Mouse (Mus musculus): ENCODE data around the gene Arcn1.

The Arcn1 gene

GRCm38 (mm10) chr9:44719632-44720357 is 47.9 kb downstream of the Arcn1 start:
- no peak for DNase-seq (ENCODE audit: low spot score)

DNA sequence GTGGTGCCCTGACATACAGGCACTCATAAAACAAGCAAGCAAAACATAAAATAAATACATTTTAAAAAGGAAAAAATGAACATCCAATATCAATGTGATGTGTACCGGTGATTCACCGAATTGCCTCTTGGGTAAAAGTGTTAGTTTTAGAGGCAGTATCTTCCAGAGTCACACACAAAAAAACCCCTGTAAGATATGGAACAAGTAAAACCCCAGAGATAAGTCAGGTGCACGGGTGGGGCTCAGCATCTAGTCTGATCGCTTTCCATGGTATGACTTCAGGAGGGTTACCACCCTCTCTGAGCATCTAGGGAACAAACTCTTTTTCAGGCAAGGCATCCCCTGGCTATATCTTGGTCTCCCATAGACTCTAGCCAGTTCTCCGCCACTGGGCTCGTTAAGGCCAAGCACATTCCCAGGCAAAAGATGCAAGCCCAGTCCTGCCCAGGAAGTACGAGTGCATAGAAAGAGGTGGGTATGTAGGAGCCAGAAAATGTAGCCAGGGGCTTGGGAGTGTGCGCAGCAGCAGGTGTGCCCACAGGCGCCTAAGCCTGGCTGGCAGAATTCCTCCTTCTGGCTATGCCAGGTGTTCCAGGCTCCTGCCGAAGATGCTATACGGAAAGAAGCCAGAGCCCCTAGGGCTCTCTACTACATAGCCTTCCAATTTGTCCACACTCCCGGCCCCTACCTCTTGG is 48.6 kb downstream of the Arcn1 start:
- DNase-seq (ENCODE audit: low spot score), result peak; percentile 40

- DNase-seq (ENCODE audit: low spot score), result no peak
These were observed 49.8 kb downstream of the Arcn1 start for GRCm38 (mm10) chr9:44717822-44718242.

GRCm38 (mm10) chr9:44716997-44717821 is 50.4 kb downstream of the Arcn1 start:
- DNase-seq (ENCODE audit: low spot score), result no peak

DNA sequence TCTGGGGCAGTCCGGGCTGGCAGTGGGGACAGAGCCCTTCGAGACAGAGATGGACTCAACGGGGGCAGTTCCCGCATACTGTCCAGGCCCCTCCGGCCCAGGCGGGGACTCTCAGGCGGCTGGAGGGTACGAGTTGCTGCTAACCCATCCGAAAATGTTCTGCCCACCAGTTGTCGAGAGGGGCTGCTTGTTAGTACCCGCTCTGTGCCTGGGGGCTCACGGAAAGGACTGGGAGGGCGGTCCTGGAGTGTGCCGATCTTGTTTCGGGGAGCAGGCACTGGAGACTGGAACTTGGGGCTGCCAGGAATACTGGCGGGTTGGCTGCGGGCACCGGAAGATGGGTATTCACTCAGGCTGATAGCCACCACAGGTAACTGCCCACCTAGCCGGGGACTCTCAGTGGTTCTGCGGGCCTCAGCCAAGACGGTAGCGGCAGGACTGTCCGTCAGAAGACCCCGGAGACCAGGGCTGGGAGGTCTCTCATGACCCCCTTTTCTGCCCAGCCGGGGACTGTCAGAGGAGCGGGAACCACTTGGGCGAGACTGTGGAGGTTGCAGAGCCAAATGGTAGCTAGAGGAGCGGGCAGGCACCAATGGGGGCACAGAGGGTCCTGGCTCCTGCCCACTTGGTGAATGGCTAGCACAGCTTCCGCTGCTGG is 51.8 kb downstream of the Arcn1 start:
- no peak for DNase-seq (ENCODE audit: low spot score)

DNA sequence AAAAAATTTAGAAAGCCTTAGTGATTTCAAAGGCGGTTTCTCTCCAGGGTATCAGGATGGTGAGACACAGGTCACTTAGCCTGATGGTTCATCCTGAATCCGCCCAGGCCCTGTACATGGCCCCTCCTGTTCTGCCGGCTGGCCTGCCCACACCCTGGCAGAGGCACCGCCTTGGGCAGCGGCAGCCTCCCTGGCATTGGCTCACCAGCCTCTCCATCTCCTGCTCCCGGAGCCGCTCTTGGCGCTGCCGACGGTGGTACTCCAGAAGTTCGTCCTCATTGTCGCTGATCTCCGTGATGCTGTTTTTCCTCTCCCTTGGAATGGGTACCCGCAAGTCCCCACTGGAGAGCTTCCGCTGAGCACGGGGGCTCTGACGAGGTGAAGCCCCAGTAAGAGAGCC is 52.5 kb downstream of the Arcn1 start:
- DNase-seq (ENCODE audit: low spot score), result no peak

DNA sequence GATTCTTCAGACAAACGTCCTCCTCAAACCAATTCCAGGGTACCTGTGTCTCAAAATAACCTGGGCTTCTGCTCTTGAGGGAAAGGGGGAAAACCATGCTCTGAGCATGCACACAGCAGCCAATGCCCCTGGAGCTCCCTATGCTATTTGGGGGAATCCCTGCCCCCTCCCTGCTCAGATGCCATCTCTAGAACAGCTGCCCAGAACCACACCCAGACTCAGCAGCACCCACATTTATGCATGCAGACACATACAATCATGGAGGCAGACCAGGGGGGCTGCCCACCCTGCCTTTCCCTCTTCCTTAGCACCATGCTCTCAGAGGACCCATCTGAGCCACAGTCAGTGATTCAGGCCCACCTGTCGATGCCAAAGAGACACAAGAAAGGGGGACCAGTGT is 54.1 kb downstream of the Arcn1 start:
- DNase-seq (ENCODE audit: low spot score), result no peak

GRCm38 (mm10) chr9:44713080-44713479 is 54.6 kb downstream of the Arcn1 start:
- peak; percentile 83 for DNase-seq (ENCODE audit: low spot score)

DNA sequence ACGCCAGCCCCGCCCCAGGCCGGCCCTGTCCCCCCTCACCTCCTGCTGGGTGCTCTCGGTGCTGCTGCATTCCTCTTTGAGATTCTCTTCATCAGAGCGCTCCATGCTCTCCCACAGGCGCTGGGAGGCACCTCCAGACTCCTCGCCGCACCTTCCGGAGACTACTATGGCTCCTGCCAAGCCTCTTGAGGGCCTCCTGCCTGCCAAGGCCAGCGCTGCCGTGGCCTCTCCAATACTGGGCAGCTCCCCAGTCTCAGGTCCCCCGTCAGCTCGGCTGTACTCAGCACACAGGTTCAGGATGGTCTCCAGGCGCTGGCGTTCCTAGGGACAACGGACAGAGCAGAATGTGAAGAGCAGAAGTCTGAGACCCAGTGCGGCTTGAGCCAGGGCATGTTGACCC is 56.0 kb downstream of the Arcn1 start:
- no peak for DNase-seq (ENCODE audit: low spot score)

GRCm38 (mm10) chr9:44710213-44710612 is 57.4 kb downstream of the Arcn1 start:
- DNase-seq (ENCODE audit: low spot score), result no peak

- peak; percentile 48 for DNase-seq (ENCODE audit: low spot score)
These were observed 58.0 kb downstream of the Arcn1 start for GRCm38 (mm10) chr9:44709600-44709999.

GRCm38 (mm10) chr9:44708925-44709324 is 58.7 kb downstream of the Arcn1 start:
- DNase-seq (ENCODE audit: low spot score), result no peak

- DNase-seq (ENCODE audit: low spot score), result peak; percentile 85
These were observed 59.2 kb downstream of the Arcn1 start for GRCm38 (mm10) chr9:44708429-44708765.

GRCm38 (mm10) chr9:44707749-44708428 is 59.8 kb downstream of the Arcn1 start:
- no peak for DNase-seq (ENCODE audit: low spot score)

DNA sequence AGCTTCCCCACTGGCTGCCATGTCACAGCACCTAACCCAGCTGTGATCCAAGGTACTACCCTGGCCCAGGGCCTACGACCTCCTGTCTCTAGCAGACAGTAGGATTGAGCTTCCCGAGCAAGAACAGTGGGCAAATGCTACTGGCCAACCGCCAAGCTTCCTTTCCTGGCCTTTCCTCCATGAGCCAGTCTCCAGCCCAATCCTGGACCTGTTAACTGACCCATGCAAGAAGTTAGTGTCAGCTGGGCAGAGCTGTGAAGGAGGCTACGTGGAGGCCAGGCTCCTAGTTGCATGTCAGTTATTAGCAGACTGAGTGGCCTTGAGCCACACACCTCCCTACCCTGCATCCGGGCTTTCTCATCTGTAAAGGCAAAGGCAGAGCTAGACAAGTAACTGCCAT is 67.9 kb downstream of the Arcn1 start:
- DNase-seq (ENCODE audit: low spot score), result no peak

DNA sequence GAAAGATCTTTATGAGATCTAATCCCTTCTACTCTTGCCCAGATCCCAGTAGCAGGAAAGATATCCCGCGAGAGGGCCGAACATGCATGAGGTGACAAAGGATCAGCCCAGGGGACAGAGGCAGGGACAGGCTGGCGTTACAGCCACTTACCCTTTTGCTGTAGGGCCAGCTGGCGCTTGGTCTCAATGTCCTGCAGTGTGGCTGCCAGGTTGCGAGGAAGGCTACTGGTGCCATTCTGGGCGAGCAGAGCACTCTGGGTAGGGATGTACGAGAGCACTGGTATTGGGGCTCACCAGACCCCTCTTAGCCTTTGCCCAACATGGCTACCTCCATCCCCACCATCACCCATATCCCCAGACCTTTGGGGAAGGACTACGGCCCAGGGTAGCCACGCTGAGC is 68.4 kb downstream of the Arcn1 start:
- no peak for DNase-seq (ENCODE audit: low spot score)

GRCm38 (mm10) chr9:44697866-44698265 is 69.8 kb downstream of the Arcn1 start:
- no peak for DNase-seq (ENCODE audit: low spot score)

DNA sequence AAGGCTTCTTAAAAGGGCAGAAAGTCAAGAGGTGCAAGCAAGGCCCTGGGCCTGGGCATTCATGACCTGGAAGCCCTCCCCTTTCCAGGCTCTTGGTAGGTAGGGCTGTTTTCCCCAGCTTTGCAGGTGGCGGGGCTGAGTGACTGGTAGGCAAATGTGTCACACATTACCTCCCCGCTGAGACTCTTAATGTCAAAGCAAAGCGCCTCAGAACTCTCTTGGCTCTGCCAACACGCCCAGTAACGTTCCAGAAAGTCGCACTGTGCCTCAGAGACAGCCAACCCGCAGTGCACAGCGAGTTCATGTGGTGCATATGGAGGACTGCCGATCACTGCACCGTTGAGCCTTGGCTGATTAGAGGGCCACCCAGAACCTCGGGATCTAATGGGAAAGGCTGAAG is 74.6 kb downstream of the Arcn1 start:
- DNase-seq (ENCODE audit: low spot score), result no peak

DNA sequence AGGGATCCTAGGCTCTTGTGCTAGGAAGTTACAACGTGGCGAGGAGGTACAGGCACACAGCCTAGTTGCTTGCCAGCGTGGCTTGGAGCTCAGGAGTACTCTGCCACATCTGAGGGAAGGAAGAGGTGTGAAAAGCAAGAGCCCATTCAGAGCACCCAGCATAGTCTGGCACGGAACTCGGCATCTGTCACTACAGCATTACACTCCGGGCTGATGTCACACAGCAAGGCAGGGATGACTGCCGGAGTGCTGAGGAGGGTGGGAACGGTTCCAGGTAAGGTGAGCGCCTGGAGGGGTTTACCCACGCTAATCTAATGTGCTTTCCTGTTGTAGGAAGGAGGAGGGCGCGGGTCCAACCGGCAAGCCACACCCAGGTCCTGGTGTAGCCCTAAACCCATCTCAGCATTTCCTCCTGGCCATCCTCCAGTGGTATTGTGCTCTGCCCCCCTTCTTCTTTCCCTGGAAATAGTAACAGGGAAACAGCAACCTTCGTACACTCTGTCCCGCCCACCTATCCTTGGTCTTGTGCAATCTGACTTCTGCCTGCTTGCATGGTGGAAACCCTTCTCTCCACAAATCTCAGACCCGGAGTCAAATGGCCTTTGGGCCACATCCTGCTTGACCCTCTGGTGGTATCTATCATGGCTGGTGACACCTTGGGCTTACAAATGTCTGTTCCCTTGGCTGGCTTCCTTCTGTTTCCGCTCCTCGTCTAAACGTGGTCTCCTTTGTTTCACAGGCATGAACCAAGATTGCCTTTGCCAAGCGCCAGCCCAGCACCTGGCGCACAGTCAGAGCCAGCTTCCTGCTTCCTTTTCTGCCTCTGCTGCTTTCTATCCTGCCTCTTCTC is 75.7 kb downstream of the Arcn1 start:
- DNase-seq (ENCODE audit: low spot score), result peak; percentile 53

All from urinary bladder, postnatal 14 days (tissue).